Mouse (Mus musculus): ENCODE measurements around the gene Mal. TPM values are rescaled to one million over a fixed set of nuclear protein-coding genes. Genes with fewer than 3 reads are reported as not detected.

Mal gene
- total RNA-seq, 1 experiment = 0.67 TPM

GRCm38 (mm10) chr2:127584436-127584858, 72.0 kb downstream of the Mal start:
- Histone ChIP-seq H3K9me3 (ENCODE audit: control insufficient read depth, insufficient read depth, low read depth, low read length) (no peaks in the 10 kb centered on the region), H3K4me1 (ENCODE audit: control insufficient read depth in 2 of 2, insufficient read depth in 2 of 2, low read length in 2 of 2, poor library complexity in 1 of 2) (peaks cover 0 to 7% of the 10 kb centered on the region in 2 experiments; a peak in 3 of 4 replicates), H3K27ac (ENCODE audit: insufficient read depth, low read depth, low read length, poor library complexity, severe bottlenecking) (no peak overlapping the region), H3K36me3 (ENCODE audit: control insufficient read depth, insufficient read depth, low read length, poor library complexity, severe bottlenecking) (peaks cover 2% of the 10 kb centered on the region; the same call in 1 of the 2 replicates), H3K4me3 (ENCODE audit: insufficient read depth in 1 of 2, low read depth in 1 of 2, low read length in 2 of 2, poor library complexity in 1 of 2, severe bottlenecking in 1 of 2) (peak overlapping the region; percentile 74 to 75), H3K9ac (ENCODE audit: insufficient read depth, low read depth, low read length, poor library complexity, severe bottlenecking) (peak overlapping the region; percentile 88)
- TF ChIP-seq HCFC1 (IDR thresholded peaks at IDR 0.05; ENCODE audit: borderline replicate concordance, insufficient read depth, low read length) = peak; percentile 99
- TF ChIP-seq CHD2 (IDR thresholded peaks at IDR 0.05; ENCODE audit: low read depth, low read length) = no peak
- TF ChIP-seq ZNF384 (IDR thresholded peaks at IDR 0.05; ENCODE audit: low read depth, low read length) = no peak
- TF ChIP-seq ZC3H11A (IDR thresholded peaks at IDR 0.05; ENCODE audit: borderline replicate concordance, low read depth, low read length) = no peak
- no peak for TF ChIP-seq MAFK (IDR thresholded peaks at IDR 0.05; ENCODE audit: insufficient read depth, low read depth, low read length)
- DNase-seq (ENCODE audit: low read depth, low spot score) = peak; percentile 97
- in situ Hi-C loops (cut with MboI; ENCODE audit: low sequenced_read_pairs in 2 of 2, unreplicated experiment in 2 of 2) = no loop called here

Other genes with a start within 250 kb of the Mal start
- gene Gpat2, start 231.5 kb downstream of the Mal start, total RNA-seq (2012; rRNA removed) = 26.4 and 27.3 TPM in 2 replicates
- 6.6 and 8.7 TPM in 2 replicates for gene Fahd2a, start 212.1 kb downstream of the Mal start, total RNA-seq (2012; rRNA removed)
- gene Kcnip3, start 134.6 kb downstream of the Mal start, total RNA-seq (2012; rRNA removed) = 3.0 and 5.3 TPM in 2 replicates
- gene Prom2, start 115.2 kb downstream of the Mal start, total RNA-seq (2012; rRNA removed) = 0.45 and 1.0 TPM in 2 replicates
- 5.1 and 8.2 TPM in 2 replicates for gene Zfp661, start 69.6 kb downstream of the Mal start, total RNA-seq (2012; rRNA removed)
- 187 and 222 TPM in 2 replicates for gene Mrps5, start 69.5 kb downstream of the Mal start, total RNA-seq (2012; rRNA removed)
- 0.63 and 0.85 TPM in 2 replicates for gene Mall, start 73.2 kb upstream of the Mal start, total RNA-seq (2012; rRNA removed)
- gene Nphp1, start 132.2 kb upstream of the Mal start, total RNA-seq (2012; rRNA removed) = 5.7 and 7.4 TPM in 2 replicates
- 35.8 and 54.9 TPM in 2 replicates for gene Mtln, start 135.8 kb upstream of the Mal start, total RNA-seq (2012; rRNA removed)
- gene Bub1, start 175.2 kb upstream of the Mal start, total RNA-seq (2012; rRNA removed) = 48.9 and 64.6 TPM in 2 replicates
- gene Acoxl, start 182.2 kb upstream of the Mal start, total RNA-seq (2012; rRNA removed) = 0.98 and 1.9 TPM in 2 replicates

Data from ES-E14 (cell line).